Mouse (Mus musculus): Measurements from ENCODE around the gene Ints11. TPM values are rescaled to one million over a fixed set of nuclear protein-coding genes. Genes with fewer than 3 reads are reported as not detected.

The Ints11 gene
- total and polyA plus RNA-seq, 3 experiments, result 77.1 to 103 (median 83.9) TPM

- in situ Hi-C loops (cut with MboI; ENCODE audit: low pct_ligation_motif_present, low pct_unique_long_range_greater_than_20kb, low sequenced_read_pairs), result loop anchor here (5.0 kb wide), 1 partner anchor 50 kb away; the partner anchor contains the start of gene Ube2j2
These were observed 23.3 kb downstream of the Ints11 start for GRCm38 (mm10) chr4:155892438-155893211.

GRCm38 (mm10) chr4:155893212-155893690 lies 23.9 kb downstream of the Ints11 start:
- Histone ChIP-seq H3K4me1 (ENCODE audit: control insufficient read depth in 1 of 2, insufficient read depth in 2 of 2) (peaks cover 28 to 55% of the 10 kb centered on the region in 2 experiments), H3K36me3 (replicated peaks in 1 of 2; ENCODE audit: control insufficient read depth in 1 of 2, insufficient read depth in 1 of 2, low read length in 1 of 2) (peaks cover 25 to 43% of the 10 kb centered on the region in 2 experiments), H3K27ac (ENCODE audit: insufficient read depth, low read depth) (no peak overlapping the region), H3K4me2 (ENCODE audit: insufficient read depth, low read depth, poor library complexity, severe bottlenecking) (peak overlapping the region; percentile 76), H3K9ac (ENCODE audit: insufficient read depth, low read depth) (peak overlapping the region; percentile 81; the same call in 1 of the 2 replicates), H3K4me3 (replicated peaks in 1 of 3; ENCODE audit: low read depth in 2 of 3, low read length in 2 of 3, poor library complexity in 1 of 3) (peak overlapping the region in 2 of 3 experiments; percentile 71 to 98), H3K79me2 (replicated peaks; ENCODE audit: control insufficient read depth, extremely low read depth, insufficient read depth, poor library complexity, severe bottlenecking) (peaks cover 13% of the 10 kb centered on the region; the same call in 1 of the 2 replicates), H3K27me3 (replicated peaks) (no peaks in the 10 kb centered on the region), H3K9me3 (replicated peaks; ENCODE audit: low read length) (peaks cover 3% of the 10 kb centered on the region)
- dilution Hi-C loops (cut with MboI; ENCODE audit: extremely low pct_ligation_motif_present, extremely low pct_unique_long_range_greater_than_20kb, low sequenced_read_pairs) (no loop called here), in situ Hi-C loops (cut with MboI; ENCODE audit: low pct_ligation_motif_present, low pct_unique_long_range_greater_than_20kb, low sequenced_read_pairs) (loop anchor here (5.0 kb wide), 1 partner anchor 49 kb away; the partner anchor contains the start of gene Ube2j2)
- TF ChIP-seq MYC (IDR thresholded peaks at IDR 0.05; ENCODE audit: low read depth, low read length) (peak; percentile 9; the same call in 1 of the 2 replicates), USF2 (conservative IDR thresholded peaks at IDR 0.05; ENCODE audit: low read depth, low read length) (no peak)
- no peak for DNase-seq (ENCODE audit: extremely low read depth)

More at GRCm38 (mm10) chr4:155892438-155893211, 23.3 kb downstream of the Ints11 start:
- DNase-seq (ENCODE audit: extremely low read depth), result no peak
- H3K9ac ChIP-seq (ENCODE audit: insufficient read depth, low read depth), result peak overlapping the region; percentile 81
- dilution Hi-C loops (cut with MboI; ENCODE audit: extremely low pct_ligation_motif_present, extremely low pct_unique_long_range_greater_than_20kb, low sequenced_read_pairs), result no loop called here
- H3K4me2 ChIP-seq (ENCODE audit: insufficient read depth, low read depth, poor library complexity, severe bottlenecking), result peak overlapping the region; percentile 76
- peaks cover 3% of the 10 kb centered on the region for H3K9me3 ChIP-seq (replicated peaks; ENCODE audit: low read length)
- H3K36me3 ChIP-seq (replicated peaks in 1 of 2; ENCODE audit: control insufficient read depth in 1 of 2, insufficient read depth in 1 of 2, low read length in 1 of 2), result peaks cover 28 to 47% of the 10 kb centered on the region in 2 experiments
- TF ChIP-seq NRF1 (IDR thresholded peaks at IDR 0.05; ENCODE audit: low read depth, low read length) (peak; percentile 14; the same call in 1 of the 2 replicates), USF2 (conservative IDR thresholded peaks at IDR 0.05; ENCODE audit: low read depth, low read length) (no peak), SIN3A (IDR thresholded peaks at IDR 0.05; ENCODE audit: low read length) (0 out of 2 replicates have a peak, but pooled peaks have one; percentile 14), MXI1 (IDR thresholded peaks at IDR 0.05; ENCODE audit: low read depth, low read length) (no peak; the same call in 1 of the 2 replicates), BHLHE40 (IDR thresholded peaks at IDR 0.05; ENCODE audit: low read depth, low read length) (no peak), ELF1 (IDR thresholded peaks at IDR 0.05; ENCODE audit: low read depth, low read length) (0 out of 2 replicates have a peak, but pooled peaks have one; percentile 7), HCFC1 (IDR thresholded peaks at IDR 0.05; ENCODE audit: low read depth, low read length) (no peak), GABPA (IDR thresholded peaks at IDR 0.05; ENCODE audit: insufficient replicate concordance, low read depth, low read length) (no peak)
- peak overlapping the region; percentile 91; the same call in 1 of the 2 replicates for H3K27ac ChIP-seq (ENCODE audit: insufficient read depth, low read depth)
- peaks cover 28 to 55% of the 10 kb centered on the region in 2 experiments for H3K4me1 ChIP-seq (ENCODE audit: control insufficient read depth in 1 of 2, insufficient read depth in 2 of 2)
- H3K27me3 ChIP-seq (replicated peaks), result no peaks in the 10 kb centered on the region
- peaks cover 13% of the 10 kb centered on the region; the same call in 1 of the 2 replicates for H3K79me2 ChIP-seq (replicated peaks; ENCODE audit: control insufficient read depth, extremely low read depth, insufficient read depth, poor library complexity, severe bottlenecking)
- peak overlapping the region; percentile 70 to 98 (median 71) for H3K4me3 ChIP-seq (replicated peaks in 1 of 3; ENCODE audit: low read depth in 2 of 3, low read length in 2 of 3, poor library complexity in 1 of 3)

Measured in CH12.LX (cell line).